Mouse (Mus musculus) ES-Bruce4 (cell line): Measurements from ENCODE around the gene Dicer1.

Experiments used
- CTCF ChIP-seq: IDR thresholded peaks from one replicate; pipeline ENCODE4 v1.8.1; 2011; ENCODE audit warnings: low read depth, low read length
- EP300 ChIP-seq: IDR thresholded peaks from 2 replicates; pipeline ENCODE4 v1.6.1; 2011; ENCODE audit warnings: low read depth, low read length; ENCODE audit not compliant: insufficient read depth
- POLR2A ChIP-seq: IDR thresholded peaks from one replicate; pipeline ENCODE4 v1.8.1; 2011; ENCODE audit warnings: low read length; ENCODE audit not compliant: insufficient read depth

- no peak for TF ChIP-seq POLR2A
- TF ChIP-seq CTCF = no peak
- no peak for TF ChIP-seq EP300
These were observed 85.8 kb downstream of the Dicer1 start for GRCm38 (mm10) chr12:104665951-104666350.
